27 mouse cellular contexts compared by ENCODE assay signal in genomic region chr1:180837186-180837585, GRCm38 (mm10). TPM values are rescaled to one million over a fixed set of nuclear protein-coding genes. Genes with fewer than 3 reads are reported as not detected.
DNase-seq lines count a peak whose midpoint lies in the region; ATAC-seq and TF ChIP-seq lines count a peak whose summit lies in the region.
"Had no signal": no experiment of that assay in that cellular context is flagged by ENCODE, and none has a peak within 500 bp of the region (broad histone marks: within the 10 kb centered on the region; RNA-seq: fewer than 3 reads in every experiment).

No protein-coding gene starts in this region.

- H3K36me3 ChIP-seq in intestine, embryonic 15.5 days = no peaks in the 10 kb centered on the region
- H3K36me3 ChIP-seq in myocyte (ENCODE audit: control insufficient read depth, insufficient read depth) = no peaks in the 10 kb centered on the region
- H3K36me3 ChIP-seq: heart, embryonic 13.5 days had no signal

- peaks cover 2% of the 10 kb centered on the region; the same call in 1 of the 2 replicates for H3K4me1 ChIP-seq in embryonic fibroblast, embryonic 13.5 days (ENCODE audit: control insufficient read depth, insufficient read depth, low read length)
- H3K4me1 ChIP-seq in intestine, embryonic 15.5 days (replicated peaks) = no peaks in the 10 kb centered on the region
- H3K4me1 ChIP-seq: heart, embryonic 13.5 days had no signal

- H3K4me3 ChIP-seq in embryonic fibroblast, embryonic 13.5 days (ENCODE audit: insufficient read depth, low read length) = no peak overlapping the region
- no peak overlapping the region for H3K4me3 ChIP-seq in intestine, embryonic 15.5 days (replicated peaks)
- H3K4me3 ChIP-seq in myocyte = no peak overlapping the region
- H3K4me3 ChIP-seq: heart, embryonic 13.5 days had no signal

- H3K27ac ChIP-seq in embryonic fibroblast, embryonic 13.5 days (ENCODE audit: insufficient read depth, low read length) = peak overlapping the region; percentile 69; the same call in 1 of the 2 replicates
- H3K27ac ChIP-seq in intestine, embryonic 15.5 days = no peak overlapping the region
- H3K27ac ChIP-seq: heart, embryonic 13.5 days; hindbrain, embryonic 14.5 days; hindbrain, postnatal 0 days had no signal

- DNase-seq in embryo, embryonic 11 days = no peak
- no peak for DNase-seq in adrenal gland, adult 18-20 months (ENCODE audit: low spot score in 2 of 2)
- no peak for DNase-seq in urinary bladder, adult 2 months (ENCODE audit: low spot score)
- DNase-seq: adrenal gland, postnatal 10 days; adrenal gland, postnatal 36 days; cerebellum, adult 18-20 months; cerebellum, adult 9-10 months; cerebellum, postnatal 25 days; forebrain, postnatal 0 days; gastrocnemius, postnatal 25 days; heart, adult 18-20 months; heart, postnatal 14 days; heart, postnatal 4 days had no signal

- no peak for TF ChIP-seq CTCF in embryonic fibroblast, embryonic 13.5 days (IDR thresholded peaks at IDR 0.05; ENCODE audit: borderline replicate concordance, insufficient read depth, low read length)

- no peaks in the 10 kb centered on the region for H3K27me3 ChIP-seq in intestine, embryonic 15.5 days (replicated peaks)
- no peaks in the 10 kb centered on the region for H3K27me3 ChIP-seq in myocyte (ENCODE audit: control insufficient read depth, insufficient read depth, insufficient read length)
- H3K27me3 ChIP-seq: heart, embryonic 13.5 days had no signal

- no peak overlapping the region for H3K4me2 ChIP-seq in intestine, embryonic 15.5 days (replicated peaks)
- H3K4me2 ChIP-seq in myocyte (ENCODE audit: low read depth) = peak overlapping the region; percentile 78
- H3K4me2 ChIP-seq: heart, embryonic 13.5 days; hindbrain, embryonic 14.5 days had no signal

- no peak overlapping the region for H3K9ac ChIP-seq in intestine, embryonic 15.5 days
- H3K9ac ChIP-seq: forebrain, postnatal 0 days; heart, embryonic 13.5 days; hindbrain, embryonic 14.5 days had no signal

- WGBS in intestine, embryonic 15.5 days = 65% methylated on average over 5 of the region's 5 CpGs

- no peaks in the 10 kb centered on the region for H3K9me3 ChIP-seq in intestine, embryonic 15.5 days
- H3K9me3 ChIP-seq: heart, embryonic 13.5 days had no signal

- no peak overlapping the region for H3ac ChIP-seq in myocyte (ENCODE audit: control insufficient read depth, insufficient read length)

- TF ChIP-seq POLR2A in embryonic fibroblast, embryonic 13.5 days (IDR thresholded peaks at IDR 0.05; ENCODE audit: low read depth, low read length) = no peak
- TF ChIP-seq POLR2A in myocyte (IDR thresholded peaks at IDR 0.05; ENCODE audit: insufficient read length, low read depth) = no peak

- ATAC-seq in intestine, embryonic 15.5 days = peak; percentile 87
- ATAC-seq: activated CD4-positive, CD25-positive, alpha-beta regulatory T cell, adult 4 months; forebrain, embryonic 14.5 days; forebrain, postnatal 0 days; hindbrain, postnatal 0 days; inflammation-experienced regulatory T-cells, adult 6 months had no signal

- no peaks in the 10 kb centered on the region for H3K79me2 ChIP-seq in myocyte (ENCODE audit: control insufficient read depth, insufficient read depth)

TF ChIP-seq in myocyte, 11 proteins besides CTCF, POLR2A, EP300 and RAD21:
- TF ChIP-seq TCF12 (IDR thresholded peaks at IDR 0.05; ENCODE audit: insufficient read depth, poor library complexity, severe bottlenecking) (no peak), MYOG (IDR thresholded peaks at IDR 0.05; ENCODE audit: control insufficient read depth in 1 of 3, insufficient read depth in 1 of 3, insufficient read length in 2 of 3, low read depth in 2 of 3) (no peak), USF1 (IDR thresholded peaks at IDR 0.05; ENCODE audit: low read depth) (no peak), SRF (IDR thresholded peaks at IDR 0.05; ENCODE audit: control insufficient read depth, insufficient read length, low read depth) (no peak), TCF3 (IDR thresholded peaks at IDR 0.05; ENCODE audit: insufficient read length, low read depth) (no peak)
TF ChIP-seq in myocyte: peak in this region for 0.

RNA-seq across cellular contexts. Expression of gene Sde2, which starts 13.7 kb away (rescaled TPM):
- polyA plus RNA-seq in embryonic fibroblast, embryonic 13.5 days (2011; ENCODE audit: insufficient read length, low read depth, missing spikeins) = 25.9 and 28.0 TPM in 2 replicates
- 31.5 and 31.7 TPM in 2 replicates for polyA plus RNA-seq in intestine, embryonic 15.5 days (2015; fragmentation: Nextera tagmentation; extraction: Ambion mirVana)
- 15.3 TPM for polyA plus RNA-seq in myocyte (2012; fragmentation: generic; extraction: Trizol)
- total RNA-seq in adrenal gland, adult 18-20 months (2021) = 10 to 100 TPM; 21.5 to 22.9 TPM
- 18.3 and 19.0 TPM in 2 replicates for polyA plus RNA-seq in urinary bladder, adult 2 months (2012; rRNA removed)

RNA-seq across cellular contexts. Expression of gene H3f3a, which starts 23.4 kb away (rescaled TPM):
- 542 and 820 TPM in 2 replicates for polyA plus RNA-seq in embryonic fibroblast, embryonic 13.5 days (2011; ENCODE audit: insufficient read length, low read depth, missing spikeins)
- polyA plus RNA-seq in intestine, embryonic 15.5 days (2015; fragmentation: Nextera tagmentation; extraction: Ambion mirVana) = 1,771 and 1,977 TPM in 2 replicates
- polyA plus RNA-seq in myocyte (2012; fragmentation: generic; extraction: Trizol) = 597 TPM
- total RNA-seq in adrenal gland, adult 18-20 months (2021) = 100 to 1,000 TPM; 557 to 688 TPM
- 810 and 870 TPM in 2 replicates for polyA plus RNA-seq in urinary bladder, adult 2 months (2012; rRNA removed)

RNA-seq across cellular contexts. Expression of gene Lefty2, which starts 55.7 kb away (rescaled TPM):
- not detected in 2 replicates for polyA plus RNA-seq in embryonic fibroblast, embryonic 13.5 days (2011; ENCODE audit: insufficient read length, low read depth, missing spikeins)
- polyA plus RNA-seq in intestine, embryonic 15.5 days (2015; fragmentation: Nextera tagmentation; extraction: Ambion mirVana) = 0.05 and 0.09 TPM in 2 replicates
- polyA plus RNA-seq in myocyte (2012; fragmentation: generic; extraction: Trizol) = not detected
- total RNA-seq in adrenal gland, adult 18-20 months (2021) = under 1 TPM; 0.32 to 0.73 TPM
- 0.29 and 0.44 TPM in 2 replicates for polyA plus RNA-seq in urinary bladder, adult 2 months (2012; rRNA removed)
- total RNA-seq: common myeloid progenitor, adult 5-6 weeks; gastrocnemius, adult 8-10 months; gastrocnemius, postnatal 25 days; heart, adult 18-20 months; heart, postnatal 4 days had no signal
- polyA plus RNA-seq: activated CD4-positive, CD25-positive, alpha-beta regulatory T cell, adult 4 months; embryonic facial prominence, embryonic 11.5 days; forebrain, embryonic 11.5 days; hindbrain, embryonic 11.5 days; inflammation-experienced regulatory T-cells, adult 6 months had no signal
